Mouse (Mus musculus): ENCODE measurements around the gene Scel.

DNA sequence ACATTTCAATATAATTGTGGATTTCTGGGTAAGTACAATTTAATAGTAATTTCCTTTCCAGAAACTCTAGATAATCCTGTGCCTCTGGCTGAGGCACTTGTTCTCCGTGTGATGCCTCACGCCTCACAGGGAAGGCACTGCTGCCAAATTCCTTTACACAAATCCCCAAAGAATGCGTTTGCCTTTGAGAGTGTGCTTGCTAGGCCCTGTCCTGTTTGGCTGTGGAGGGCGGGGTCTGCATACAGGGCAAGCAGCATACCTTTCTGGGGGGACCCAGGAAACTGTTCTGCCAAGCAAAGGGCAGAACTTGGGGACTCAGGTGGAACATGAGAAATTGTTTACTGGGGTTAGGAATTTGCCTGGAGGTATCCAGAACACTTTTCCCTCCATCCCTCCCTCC is 12.2 kb upstream of the Scel start:
- TF ChIP-seq CTCF (IDR thresholded peaks at IDR 0.05; ENCODE audit: insufficient read depth, low read depth, low read length) (no peak), POLR2A (IDR thresholded peaks at IDR 0.05; ENCODE audit: insufficient read depth, low read depth, low read length) (no peak)

All from olfactory bulb, adult 2 months (tissue).